Mouse (Mus musculus) midbrain, embryonic 15.5 days (tissue): Measurements from ENCODE around the gene Dnah17. TPM values are rescaled to one million over a fixed set of nuclear protein-coding genes. Genes with fewer than 3 reads are reported as not detected.

Experiments
- ATAC-seq: fragments of 200-750 bp; cut with Nextera tagmentation; replicated peaks from 2 replicates; pipeline ENCODE4 v1.8.0; 2017; ENCODE audit warnings: moderate TSS enrichment
- H3K27ac ChIP-seq: fragments of 300-500 bp; sonication (generic); 2 replicates; pipeline ENCODE4 v1.5.1; 2015; ENCODE audit warnings: mild to moderate bottlenecking, inconsistent platforms
- H3K27me3 ChIP-seq: fragments of 300-500 bp; sonication (generic); replicated peaks from 2 replicates; pipeline ENCODE4 v1.6.1; 2015; ENCODE audit warnings: inconsistent platforms
- H3K36me3 ChIP-seq: fragments of 300-500 bp; sonication (generic); replicated peaks from 2 replicates; pipeline ENCODE4 v1.6.1; 2015; ENCODE audit warnings: inconsistent platforms
- H3K4me1 ChIP-seq: fragments of 300-500 bp; sonication (generic); 2 replicates; pipeline ENCODE4 v1.6.1; 2015; ENCODE audit warnings: inconsistent platforms
- H3K4me2 ChIP-seq: fragments of 300-500 bp; sonication (generic); 2 replicates; pipeline ENCODE4 v1.6.1; 2015; ENCODE audit warnings: inconsistent platforms, mild to moderate bottlenecking, moderate library complexity
- H3K4me3 ChIP-seq: fragments of 300-500 bp; sonication (generic); 2 replicates; pipeline ENCODE4 v1.5.1; 2015; ENCODE audit warnings: mild to moderate bottlenecking, inconsistent platforms
- H3K9ac ChIP-seq: fragments of 300-500 bp; sonication (generic); 2 replicates; pipeline ENCODE4 v1.6.1; 2015; ENCODE audit warnings: mild to moderate bottlenecking, inconsistent platforms
- H3K9me3 ChIP-seq: fragments of 300-500 bp; sonication (generic); 2 replicates; pipeline ENCODE4 v1.6.1; 2016; ENCODE audit warnings: inconsistent platforms
- WGBS: fragments of 180-500 bp; shearing (Covaris S2); methylation state at CpG from one replicate; pipeline ENCODE4 v1.1.7; 2015; ENCODE audit warnings: mixed read lengths; 5-methylcytosine and 5-hydroxymethylcytosine counted together
- polyA plus RNA-seq: library from polyadenylated mRNA; unstranded; fragments of >200 nt; fragmentation: Nextera tagmentation; extraction: Ambion mirVana; gene quantifications from 2 replicates; pipeline ENCODE4 v1.2.1, GENCODE M21; 2015

The Dnah17 gene
- polyA plus RNA-seq, 1 experiment from 2014 or later = 0.34 TPM

DNA sequence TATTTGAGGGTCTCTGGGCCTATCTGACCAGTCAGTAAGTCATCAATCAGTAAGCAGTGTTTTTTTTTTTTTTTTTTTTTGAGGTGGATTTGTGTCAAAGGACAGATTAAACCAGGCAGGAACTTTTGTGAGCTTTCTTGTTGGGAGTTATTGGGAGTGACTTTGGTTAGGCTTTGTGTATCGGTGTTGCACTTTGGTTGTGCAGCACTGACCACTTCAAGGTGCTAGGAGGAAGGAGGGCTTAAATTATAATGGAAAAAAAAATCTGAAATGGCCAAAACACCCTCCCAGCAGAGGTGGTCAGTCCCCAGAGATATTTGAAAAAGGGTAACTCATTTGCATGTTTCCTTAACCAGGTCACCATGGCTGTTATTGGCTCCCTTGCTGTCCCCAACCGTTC is 133.3 kb downstream of the Dnah17 start:
- Histone ChIP-seq H3K4me2 (no peak overlapping the region), H3K27ac (no peak overlapping the region), H3K4me1 (peaks cover 20% of the 10 kb centered on the region), H3K9me3 (no peaks in the 10 kb centered on the region), H3K27me3 (no peaks in the 10 kb centered on the region), H3K9ac (no peak overlapping the region), H3K4me3 (no peak overlapping the region), H3K36me3 (peaks cover 7% of the 10 kb centered on the region; the same call in 1 of the 2 replicates)
- 93% methylated on average over 2 of the region's 2 CpGs for WGBS
- ATAC-seq = no peak

DNA sequence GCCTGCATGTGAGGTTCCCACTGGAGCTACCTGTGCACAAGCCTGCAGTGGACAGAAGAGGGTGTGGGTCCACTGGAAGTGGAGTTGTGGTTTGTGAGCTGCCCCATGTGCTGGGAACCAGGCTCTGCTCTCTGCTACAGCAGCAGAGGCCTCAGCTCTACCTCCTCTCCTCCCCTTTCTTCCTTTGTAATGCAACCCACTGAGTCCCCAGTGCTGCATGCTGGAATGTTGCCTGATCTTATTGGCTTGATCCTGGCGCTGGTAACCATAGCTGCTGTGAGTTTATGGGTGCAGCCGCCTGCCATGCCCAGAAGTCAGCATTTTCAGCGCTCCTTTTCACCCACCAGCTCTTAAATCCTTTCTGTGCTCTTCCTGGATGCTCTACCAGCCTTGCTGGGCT is 134.4 kb downstream of the Dnah17 start:
- H3K4me1 ChIP-seq = peaks cover 28% of the 10 kb centered on the region
- no peaks in the 10 kb centered on the region for H3K27me3 ChIP-seq
- no peaks in the 10 kb centered on the region for H3K9me3 ChIP-seq
- 26% methylated on average over 3 of the region's 3 CpGs for WGBS
- H3K9ac ChIP-seq = no peak overlapping the region
- H3K27ac ChIP-seq = no peak overlapping the region
- no peak overlapping the region for H3K4me3 ChIP-seq
- no peaks in the 10 kb centered on the region; the same call in 1 of the 2 replicates for H3K36me3 ChIP-seq
- ATAC-seq = no peak
- no peak overlapping the region for H3K4me2 ChIP-seq

DNA sequence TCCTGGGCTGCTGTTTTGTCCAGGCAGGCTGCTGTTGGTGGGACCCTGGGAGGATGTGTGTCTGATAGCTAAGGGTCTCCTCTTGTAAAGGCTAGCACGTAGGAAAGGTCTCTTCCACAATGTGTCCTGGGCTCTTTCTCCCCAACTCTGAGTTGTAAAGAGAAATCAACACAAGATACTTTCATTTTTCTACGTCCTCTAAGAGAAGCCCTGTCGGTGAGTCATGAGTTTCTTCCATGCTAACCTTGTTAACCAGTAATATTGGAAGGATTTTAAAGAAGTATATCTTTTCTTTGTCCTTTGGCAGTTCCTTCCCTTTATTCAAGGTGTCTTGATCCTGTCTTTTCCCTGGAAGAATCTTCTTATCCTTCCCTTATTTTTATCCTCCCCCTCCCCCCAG is 134.8 kb downstream of the Dnah17 start:
- ATAC-seq = no peak
- peaks cover 32% of the 10 kb centered on the region for H3K4me1 ChIP-seq
- no peak overlapping the region for H3K27ac ChIP-seq
- H3K4me3 ChIP-seq = no peak overlapping the region
- H3K9ac ChIP-seq = no peak overlapping the region
- no peaks in the 10 kb centered on the region for H3K27me3 ChIP-seq
- 45% methylated on average over 3 of the region's 3 CpGs for WGBS
- no peaks in the 10 kb centered on the region; the same call in 1 of the 2 replicates for H3K36me3 ChIP-seq
- no peak overlapping the region for H3K4me2 ChIP-seq
- H3K9me3 ChIP-seq = no peaks in the 10 kb centered on the region

DNA sequence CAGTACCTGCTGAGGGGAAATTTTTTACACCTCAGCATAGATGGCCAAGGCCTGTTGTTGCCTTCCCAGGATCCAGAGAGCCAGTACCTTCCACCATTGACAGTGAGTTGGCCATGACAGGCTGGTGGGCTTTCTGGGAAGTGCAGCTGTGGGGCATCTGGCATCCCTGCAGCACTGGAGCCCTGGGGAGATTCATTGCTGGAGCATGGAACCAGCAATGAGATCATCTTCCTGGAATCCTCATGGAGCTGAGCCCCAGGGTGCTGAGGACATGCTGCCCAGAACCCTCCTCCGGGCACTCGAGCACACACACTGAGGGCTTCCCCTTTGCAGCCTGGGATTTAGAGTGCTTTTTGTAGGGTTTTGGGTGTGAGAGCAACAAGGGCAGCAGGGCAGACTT is 135.2 kb downstream of the Dnah17 start:
- no peak for ATAC-seq
- WGBS = 51% methylated on average over 2 of the region's 2 CpGs
- Histone ChIP-seq H3K9me3 (no peaks in the 10 kb centered on the region), H3K4me2 (no peak overlapping the region), H3K36me3 (no peaks in the 10 kb centered on the region), H3K27ac (no peak overlapping the region), H3K4me1 (peaks cover 36% of the 10 kb centered on the region), H3K9ac (no peak overlapping the region), H3K4me3 (no peak overlapping the region), H3K27me3 (no peaks in the 10 kb centered on the region)

DNA sequence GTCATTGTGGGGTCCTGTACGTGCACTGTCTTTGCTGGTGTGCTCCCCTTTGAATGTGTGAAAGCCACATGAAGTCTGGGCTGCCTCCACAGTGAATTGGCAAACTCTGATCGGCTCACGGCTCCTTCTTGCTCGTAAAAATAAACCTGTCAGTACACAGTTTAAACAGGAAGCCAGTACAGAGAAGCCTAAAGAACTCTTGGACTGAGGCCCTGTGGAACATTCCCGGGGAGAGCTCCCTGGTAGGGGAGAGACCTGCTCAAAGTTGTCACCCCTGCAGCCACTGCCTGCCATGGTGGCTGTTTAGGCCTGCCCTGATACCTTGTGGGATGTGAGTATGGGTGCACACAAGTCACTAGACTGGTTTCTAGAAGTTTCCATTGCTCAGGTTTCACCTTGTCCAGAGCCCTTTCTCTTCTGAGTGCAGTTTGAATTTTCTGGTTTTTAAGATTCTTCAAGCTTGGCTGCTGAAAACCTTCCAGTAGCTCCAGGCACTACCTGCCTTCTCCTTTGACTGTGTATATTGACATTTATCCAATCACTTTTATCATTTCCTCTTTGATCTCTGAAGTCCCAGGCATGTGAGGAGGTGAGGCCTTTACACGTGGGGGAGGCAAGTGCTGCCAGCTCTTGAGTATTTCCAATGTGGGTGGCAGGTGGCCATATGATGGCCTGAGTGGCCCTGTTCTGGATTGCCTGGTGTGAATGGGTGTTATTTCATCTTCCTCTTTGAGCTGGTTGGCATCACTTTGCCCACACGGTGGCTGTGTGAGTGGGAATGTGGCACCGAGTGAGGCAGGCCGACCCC is 136.0 kb downstream of the Dnah17 start:
- Histone ChIP-seq H3K27ac (no peak overlapping the region), H3K4me2 (no peak overlapping the region), H3K9me3 (no peaks in the 10 kb centered on the region), H3K4me3 (no peak overlapping the region), H3K4me1 (peaks cover 44% of the 10 kb centered on the region), H3K27me3 (no peaks in the 10 kb centered on the region), H3K9ac (no peak overlapping the region), H3K36me3 (no peaks in the 10 kb centered on the region)
- ATAC-seq = no peak
- WGBS = 77% methylated on average over 9 of the region's 9 CpGs

DNA sequence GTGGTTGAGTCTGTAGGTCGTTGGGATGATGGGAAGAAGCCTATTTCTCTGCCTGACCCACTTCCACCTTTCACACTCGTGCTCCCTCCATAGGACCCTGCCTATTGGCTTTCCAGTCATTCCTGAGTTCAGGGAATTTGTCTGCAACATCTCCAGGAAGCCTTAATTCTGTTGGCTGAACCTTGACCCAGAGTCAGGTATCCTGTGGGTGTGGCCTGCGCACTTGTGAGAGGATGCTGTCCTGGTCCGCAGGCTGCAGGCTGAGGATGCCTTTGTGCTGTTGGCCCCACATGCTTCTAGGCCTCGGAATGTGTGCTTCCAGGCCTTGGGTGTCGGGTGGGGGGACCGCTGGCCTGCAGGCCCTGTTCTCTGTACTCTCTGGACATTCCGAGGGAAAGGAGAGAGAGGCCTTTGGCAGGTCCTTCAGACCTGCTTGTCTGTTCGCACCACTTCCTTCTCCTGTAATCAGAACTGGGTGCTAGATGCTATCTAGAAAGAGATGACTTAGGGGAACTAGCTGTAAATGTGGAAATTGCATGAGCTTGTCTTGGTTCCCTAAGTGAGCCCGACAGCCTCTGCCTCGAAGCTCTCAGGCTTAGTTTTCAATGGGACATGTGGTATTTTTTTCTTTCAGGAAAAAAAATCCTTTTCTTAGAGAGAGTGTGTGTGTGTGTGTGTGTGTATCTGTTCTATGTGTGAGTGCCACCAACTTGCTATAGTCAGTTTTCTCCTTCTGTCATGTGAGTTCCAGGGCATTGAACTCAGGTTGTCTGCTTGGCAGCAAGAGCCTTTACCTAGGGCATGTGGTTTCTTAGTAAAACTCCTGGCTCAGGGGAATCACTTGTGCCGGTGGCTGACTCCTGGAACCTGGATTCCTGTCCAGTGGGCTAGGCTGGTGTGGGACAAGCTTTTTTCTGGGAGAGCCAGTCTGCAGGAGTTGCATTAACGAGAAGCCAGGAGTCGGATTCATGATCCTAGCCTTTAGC is 137.0 kb downstream of the Dnah17 start:
- H3K27me3 ChIP-seq = no peaks in the 10 kb centered on the region
- H3K9me3 ChIP-seq = no peaks in the 10 kb centered on the region
- no peak overlapping the region for H3K27ac ChIP-seq
- H3K36me3 ChIP-seq = no peaks in the 10 kb centered on the region
- 82% methylated on average over 14 of the region's 14 CpGs for WGBS
- no peak for ATAC-seq
- H3K4me1 ChIP-seq = peaks cover 53% of the 10 kb centered on the region
- H3K4me2 ChIP-seq = no peak overlapping the region
- no peak overlapping the region for H3K9ac ChIP-seq
- H3K4me3 ChIP-seq = no peak overlapping the region

DNA sequence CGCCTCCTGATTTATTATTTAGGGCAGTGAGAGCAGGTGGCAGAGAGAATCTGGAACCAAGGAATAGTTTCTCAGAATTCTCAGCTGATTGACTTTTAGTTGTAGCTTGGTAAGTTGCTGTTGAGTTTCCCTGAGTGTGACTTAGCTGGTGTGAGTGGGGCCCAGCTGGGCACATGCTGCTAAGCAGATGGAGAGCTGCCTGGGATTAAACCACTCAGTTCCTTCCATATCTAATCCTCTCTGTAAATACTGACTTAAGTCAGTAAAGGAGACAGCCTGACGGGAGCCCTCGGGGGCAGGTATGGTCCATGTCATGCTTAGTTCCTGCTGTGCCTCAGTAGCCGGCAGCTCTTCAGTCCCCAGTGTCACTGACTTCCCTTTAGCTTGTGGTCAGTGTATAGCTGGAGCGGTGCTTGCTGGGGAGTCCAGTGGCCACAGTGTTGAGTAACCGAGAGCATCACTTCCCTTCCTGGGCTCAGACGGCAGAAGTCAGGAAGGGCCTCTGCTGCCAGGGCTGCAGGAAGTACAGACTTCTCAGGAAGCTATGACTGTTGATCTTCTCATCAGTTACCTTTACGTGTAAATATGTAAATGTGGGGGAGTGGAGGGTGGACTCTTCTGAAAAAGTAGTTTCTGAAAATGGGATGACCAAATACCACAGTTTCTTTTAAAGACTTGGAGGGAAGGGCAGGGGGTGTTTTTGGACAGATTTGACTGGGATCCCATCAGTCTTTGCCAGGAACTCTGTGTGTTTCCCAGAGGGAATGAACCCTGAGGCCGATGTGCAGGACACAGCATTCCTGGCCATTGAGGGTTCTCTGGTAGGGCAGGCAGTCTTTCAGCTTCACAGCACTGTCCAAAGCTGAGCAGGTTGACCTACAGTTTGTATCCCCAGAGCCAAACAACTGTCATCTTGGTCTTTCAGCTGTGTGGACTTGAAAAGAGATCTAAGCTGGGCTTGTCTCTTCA is 138.6 kb downstream of the Dnah17 start:
- Histone ChIP-seq H3K9me3 (no peaks in the 10 kb centered on the region), H3K4me1 (peaks cover 66% of the 10 kb centered on the region), H3K27me3 (no peaks in the 10 kb centered on the region), H3K4me2 (no peak overlapping the region), H3K4me3 (no peak overlapping the region), H3K27ac (no peak overlapping the region), H3K9ac (no peak overlapping the region), H3K36me3 (no peaks in the 10 kb centered on the region)
- no peak for ATAC-seq
- WGBS = 47% methylated on average over 9 of the region's 9 CpGs

DNA sequence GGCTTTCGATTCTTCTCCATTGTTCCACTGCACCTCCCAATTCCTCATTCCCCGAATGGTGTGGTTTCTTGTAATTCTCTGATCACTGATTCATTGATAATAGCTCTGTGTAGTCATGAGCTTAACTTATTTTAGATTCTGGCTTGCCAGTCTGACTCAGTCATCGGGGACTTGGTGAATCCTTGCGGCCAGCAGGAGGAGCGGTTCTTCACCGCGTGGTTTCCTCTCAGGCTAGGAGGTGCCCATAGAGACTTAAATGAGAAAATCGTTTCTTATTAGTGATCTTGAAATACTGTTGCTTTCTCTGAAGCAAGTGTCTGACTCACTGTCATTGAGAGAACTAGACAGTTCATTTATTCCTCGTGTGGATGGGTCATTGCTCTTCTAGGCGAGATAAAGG is 140.5 kb downstream of the Dnah17 start:
- H3K27me3 ChIP-seq = no peaks in the 10 kb centered on the region
- H3K36me3 ChIP-seq = no peaks in the 10 kb centered on the region
- no peak overlapping the region for H3K4me3 ChIP-seq
- H3K4me2 ChIP-seq = no peak overlapping the region
- H3K27ac ChIP-seq = no peak overlapping the region
- 41% methylated on average over 10 of the region's 10 CpGs for WGBS
- H3K9me3 ChIP-seq = no peaks in the 10 kb centered on the region
- no peak for ATAC-seq
- no peak overlapping the region for H3K9ac ChIP-seq
- H3K4me1 ChIP-seq = peaks cover 61% of the 10 kb centered on the region

DNA sequence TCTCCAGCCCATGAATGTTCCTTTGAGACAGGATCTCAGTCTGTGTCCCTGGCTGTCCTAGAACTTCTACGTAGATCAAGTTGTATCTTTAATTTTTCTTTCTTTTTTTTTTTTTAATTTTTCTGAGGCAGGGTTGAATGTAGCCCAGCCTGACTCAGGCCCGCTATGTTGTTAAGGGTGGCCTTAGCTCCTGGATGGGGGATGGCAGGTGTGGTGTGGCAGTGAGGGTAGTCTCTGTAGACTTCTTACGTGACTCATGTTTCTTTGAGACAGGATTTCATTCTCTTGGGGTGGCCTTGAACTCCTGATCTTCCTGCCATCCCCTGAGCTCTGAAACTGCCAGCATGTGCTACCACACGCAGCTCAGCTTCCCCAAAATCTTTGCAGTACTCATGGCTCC is 141.2 kb downstream of the Dnah17 start:
- H3K36me3 ChIP-seq = no peaks in the 10 kb centered on the region
- peaks cover 55% of the 10 kb centered on the region for H3K4me1 ChIP-seq
- H3K4me3 ChIP-seq = no peak overlapping the region
- H3K9me3 ChIP-seq = no peaks in the 10 kb centered on the region
- ATAC-seq = no peak
- no peaks in the 10 kb centered on the region for H3K27me3 ChIP-seq
- no peak overlapping the region for H3K4me2 ChIP-seq
- WGBS = 87% methylated on average over 4 of the region's 4 CpGs
- H3K9ac ChIP-seq = no peak overlapping the region
- H3K27ac ChIP-seq = no peak overlapping the region

DNA sequence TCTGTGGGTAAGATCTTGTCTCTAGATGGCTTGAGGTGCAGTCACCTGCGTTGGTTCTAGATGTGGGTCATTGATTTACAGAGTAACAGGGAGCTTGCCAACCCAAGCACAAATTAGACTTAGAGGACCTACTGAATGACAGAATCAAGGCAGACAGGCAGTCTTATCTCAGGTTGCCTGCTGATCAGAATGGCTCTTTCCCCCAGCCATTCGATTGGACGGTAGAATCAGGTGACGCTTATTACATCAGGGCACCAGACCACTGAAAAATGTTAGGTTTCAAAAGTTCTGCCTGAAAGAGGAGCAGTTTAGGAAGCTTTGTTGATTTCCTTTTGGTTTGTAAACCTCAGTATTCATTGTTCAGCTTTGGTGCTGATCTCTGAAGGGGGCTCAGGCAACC is 142.5 kb downstream of the Dnah17 start:
- Histone ChIP-seq H3K27me3 (no peaks in the 10 kb centered on the region), H3K9ac (peak overlapping the region; percentile 92), H3K4me2 (peak overlapping the region; percentile 88), H3K9me3 (no peaks in the 10 kb centered on the region), H3K36me3 (no peaks in the 10 kb centered on the region), H3K27ac (no peak overlapping the region), H3K4me3 (peak overlapping the region; percentile 99), H3K4me1 (peaks cover 54% of the 10 kb centered on the region)
- WGBS = 72% methylated on average over 4 of the region's 4 CpGs
- no peak for ATAC-seq

DNA sequence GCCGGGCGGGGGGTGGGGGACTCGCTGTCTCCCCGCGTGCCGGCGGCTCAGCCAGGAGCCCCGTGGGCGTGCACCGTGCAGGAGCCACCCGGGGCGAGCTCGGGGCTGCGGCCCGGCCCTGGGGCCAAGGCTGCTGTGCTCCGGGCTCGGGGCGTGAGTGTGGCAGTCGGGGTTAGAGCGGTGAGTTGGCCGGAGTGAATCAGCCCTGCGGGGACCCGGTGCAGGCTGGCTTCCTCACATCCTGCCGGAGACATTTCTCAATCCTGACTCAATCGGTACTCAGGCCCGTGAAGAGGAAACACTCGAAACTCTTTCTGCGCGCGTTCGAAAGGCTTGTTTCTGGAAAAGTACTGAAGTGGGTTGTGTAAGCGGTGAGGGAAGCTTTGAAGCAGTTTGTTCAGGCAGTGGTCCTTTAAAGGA is 143.4 kb downstream of the Dnah17 start:
- Histone ChIP-seq H3K4me2 (peak overlapping the region; percentile 88), H3K36me3 (no peaks in the 10 kb centered on the region), H3K27ac (peak overlapping the region; percentile 89), H3K9ac (peak overlapping the region; percentile 92), H3K9me3 (no peaks in the 10 kb centered on the region), H3K27me3 (no peaks in the 10 kb centered on the region), H3K4me1 (peaks cover 54% of the 10 kb centered on the region), H3K4me3 (peak overlapping the region; percentile 99)
- WGBS = under 1% methylated on average over 32 of the region's 32 CpGs
- peak; percentile 72 for ATAC-seq
